ENCODE assay signal across 10 mouse cellular contexts in genomic region chr15:101066920-101067696, GRCm38 (mm10). TPM values are rescaled to one million over a fixed set of nuclear protein-coding genes. Genes with fewer than 3 reads are reported as not detected.
DNase-seq lines count a peak whose midpoint lies in the region; ATAC-seq and TF ChIP-seq lines count a peak whose summit lies in the region.
"Had no signal": no experiment of that assay in that cellular context is flagged by ENCODE, and none has a peak within 500 bp of the region (broad histone marks: within the 10 kb centered on the region; RNA-seq: fewer than 3 reads in every experiment).

No protein-coding gene starts in this region.

- H3K4me1 ChIP-seq in liver, embryonic 13.5 days (replicated peaks) = peaks cover 42% of the 10 kb centered on the region
- H3K4me1 ChIP-seq in forebrain, embryonic 12.5 days = peaks cover 82% of the 10 kb centered on the region
- H3K4me1 ChIP-seq in kidney, embryonic 14.5 days (ENCODE audit: control insufficient read depth, insufficient read depth, low read length) = peaks cover 69% of the 10 kb centered on the region
- H3K4me1 ChIP-seq in neural tube, embryonic 14.5 days (ENCODE audit: control insufficient read depth, insufficient read depth, low read length) = peaks cover 27% of the 10 kb centered on the region
- peaks cover 14% of the 10 kb centered on the region; the same call in 1 of the 2 replicates for H3K4me1 ChIP-seq in liver, postnatal 0 days (ENCODE audit: insufficient read depth)

- 0 out of 2 replicates have a peak, but pooled peaks cover 4% of the 10 kb centered on the region for H3K27me3 ChIP-seq in liver, embryonic 13.5 days
- peaks cover 7% of the 10 kb centered on the region; the same call in 1 of the 2 replicates for H3K27me3 ChIP-seq in forebrain, embryonic 12.5 days
- H3K27me3 ChIP-seq in kidney, embryonic 14.5 days (ENCODE audit: control insufficient read depth, insufficient read depth, low read length) = no peaks in the 10 kb centered on the region
- H3K27me3 ChIP-seq in neural tube, embryonic 14.5 days (ENCODE audit: control insufficient read depth, insufficient read depth, low read length) = no peaks in the 10 kb centered on the region
- H3K27me3 ChIP-seq in liver, postnatal 0 days (ENCODE audit: insufficient read depth, low read length) = no peaks in the 10 kb centered on the region

- no peak for TF ChIP-seq EP300 in liver, postnatal 0 days (IDR thresholded peaks at IDR 0.05; ENCODE audit: low read depth)

- DNase-seq in liver, embryonic 13.5 days = no peak
- DNase-seq in liver = no peak
- no peak for DNase-seq in right cerebral cortex, postnatal 36 days (ENCODE audit: low spot score in 2 of 2)
- no peak for DNase-seq in spleen, adult 18-20 months
- no peak for DNase-seq in liver, postnatal 0 days
- DNase-seq: adrenal gland, adult 2 months had no signal

- 64% methylated on average over 7 of the region's 9 CpGs for WGBS in liver, embryonic 13.5 days (ENCODE audit: insufficient replicate concordance)
- WGBS in forebrain, embryonic 12.5 days = 7% methylated on average over 7 of the region's 9 CpGs
- 35% methylated on average over 7 of the region's 9 CpGs for WGBS in kidney, embryonic 14.5 days
- WGBS in neural tube, embryonic 14.5 days = 14% methylated on average over 7 of the region's 9 CpGs
- WGBS in liver, postnatal 0 days (ENCODE audit: insufficient replicate concordance) = 65% methylated on average over 7 of the region's 9 CpGs

- no peak overlapping the region for H3K4me2 ChIP-seq in liver, embryonic 13.5 days
- H3K4me2 ChIP-seq in forebrain, embryonic 12.5 days = no peak overlapping the region; the same call in 1 of the 2 replicates
- H3K4me2 ChIP-seq in kidney, embryonic 14.5 days (replicated peaks; ENCODE audit: low read depth, low read length) = no peak overlapping the region
- no peak overlapping the region for H3K4me2 ChIP-seq in neural tube, embryonic 14.5 days (ENCODE audit: low read depth, low read length)
- no peak overlapping the region for H3K4me2 ChIP-seq in liver, postnatal 0 days (ENCODE audit: low read depth, low read length)

- H3K9ac ChIP-seq in liver, embryonic 13.5 days = no peak overlapping the region
- H3K9ac ChIP-seq in forebrain, embryonic 12.5 days = 0 out of 2 replicates have a peak overlapping the region, but pooled peaks have one; percentile 2
- H3K9ac ChIP-seq in kidney, embryonic 14.5 days (ENCODE audit: low read depth, low read length) = no peak overlapping the region
- H3K9ac ChIP-seq in neural tube, embryonic 14.5 days (replicated peaks; ENCODE audit: low read depth, low read length) = no peak overlapping the region
- H3K9ac ChIP-seq in liver, postnatal 0 days (replicated peaks) = no peak overlapping the region

- H3K36me3 ChIP-seq in liver, embryonic 13.5 days = no peaks in the 10 kb centered on the region
- no peaks in the 10 kb centered on the region for H3K36me3 ChIP-seq in forebrain, embryonic 12.5 days (replicated peaks)
- H3K36me3 ChIP-seq in kidney, embryonic 14.5 days (ENCODE audit: control insufficient read depth, insufficient read depth, low read length) = no peaks in the 10 kb centered on the region; the same call in 1 of the 2 replicates
- H3K36me3 ChIP-seq in neural tube, embryonic 14.5 days (ENCODE audit: control insufficient read depth, insufficient read depth, low read length) = no peaks in the 10 kb centered on the region
- H3K36me3 ChIP-seq in liver, postnatal 0 days (replicated peaks; ENCODE audit: insufficient read depth, low read length) = no peaks in the 10 kb centered on the region

- no peak overlapping the region for H3K4me3 ChIP-seq in liver, embryonic 13.5 days (replicated peaks)
- H3K4me3 ChIP-seq in forebrain, embryonic 12.5 days (replicated peaks) = no peak overlapping the region
- H3K4me3 ChIP-seq in kidney, embryonic 14.5 days (ENCODE audit: low read length) = no peak overlapping the region
- no peak overlapping the region for H3K4me3 ChIP-seq in neural tube, embryonic 14.5 days (ENCODE audit: low read depth, low read length)
- H3K4me3 ChIP-seq in liver, postnatal 0 days (ENCODE audit: low read depth, low read length) = no peak overlapping the region

- no peak for TF ChIP-seq CTCF in liver, postnatal 0 days (IDR thresholded peaks at IDR 0.05; ENCODE audit: low read depth)

- no peak overlapping the region for H3K27ac ChIP-seq in liver, embryonic 13.5 days
- peak overlapping the region; percentile 75 for H3K27ac ChIP-seq in forebrain, embryonic 12.5 days
- H3K27ac ChIP-seq in kidney, embryonic 14.5 days (ENCODE audit: low read depth, low read length) = peak overlapping the region; percentile 77
- no peak overlapping the region for H3K27ac ChIP-seq in neural tube, embryonic 14.5 days (ENCODE audit: low read depth, low read length)
- no peak overlapping the region for H3K27ac ChIP-seq in liver, postnatal 0 days (ENCODE audit: low read depth)

- ATAC-seq in liver, embryonic 13.5 days (ENCODE audit: low read depth) = 0 out of 2 replicates have a peak, but pooled peaks have one; percentile 17
- peak; percentile 78 for ATAC-seq in forebrain, embryonic 12.5 days (ENCODE audit: low FRiP score)
- ATAC-seq in kidney, embryonic 14.5 days (ENCODE audit: low FRiP score, low TSS enrichment) = no peak
- peak; percentile 49; the same call in 1 of the 2 replicates for ATAC-seq in neural tube, embryonic 14.5 days (ENCODE audit: low read depth)
- no peak for ATAC-seq in liver, postnatal 0 days

- H3K9me3 ChIP-seq in liver, embryonic 13.5 days (replicated peaks) = no peaks in the 10 kb centered on the region
- H3K9me3 ChIP-seq in forebrain, embryonic 12.5 days = no peaks in the 10 kb centered on the region
- H3K9me3 ChIP-seq in kidney, embryonic 14.5 days (ENCODE audit: control insufficient read depth, low read length) = no peaks in the 10 kb centered on the region
- no peaks in the 10 kb centered on the region for H3K9me3 ChIP-seq in neural tube, embryonic 14.5 days (ENCODE audit: control insufficient read depth, low read length)
- H3K9me3 ChIP-seq in liver, postnatal 0 days (ENCODE audit: low read length) = no peaks in the 10 kb centered on the region

RNA-seq across cellular contexts. Expression of gene Fignl2, which starts 11.3 kb away (rescaled TPM):
- 0.13 and 0.17 TPM in 2 replicates for polyA plus RNA-seq in liver, embryonic 13.5 days (2015; fragmentation: Nextera tagmentation; extraction: Ambion mirVana)
- polyA plus RNA-seq in forebrain, embryonic 12.5 days (2016; fragmentation: Nextera tagmentation; extraction: Ambion mirVana) = 0.21 and 0.22 TPM in 2 replicates
- 0.58 and 0.73 TPM in 2 replicates for polyA plus RNA-seq in kidney, embryonic 14.5 days (2014; fragmentation: Nextera tagmentation; extraction: Ambion mirVana)
- 0.12 and 0.33 TPM in 2 replicates for polyA plus RNA-seq in neural tube, embryonic 14.5 days (2014; fragmentation: Nextera tagmentation; extraction: Ambion mirVana)
- polyA plus RNA-seq in liver, postnatal 0 days (2015; fragmentation: Nextera tagmentation; extraction: Ambion mirVana) = 0.18 and 0.26 TPM in 2 replicates

RNA-seq across cellular contexts. Expression of gene Gm47841, which starts 19.9 kb away (rescaled TPM):
- not detected in 2 replicates for polyA plus RNA-seq in liver, embryonic 13.5 days (2015; fragmentation: Nextera tagmentation; extraction: Ambion mirVana)
- polyA plus RNA-seq in forebrain, embryonic 12.5 days (2016; fragmentation: Nextera tagmentation; extraction: Ambion mirVana) = not detected in 2 replicates
- not detected in 2 replicates for polyA plus RNA-seq in kidney, embryonic 14.5 days (2014; fragmentation: Nextera tagmentation; extraction: Ambion mirVana)
- not detected in 2 replicates for polyA plus RNA-seq in neural tube, embryonic 14.5 days (2014; fragmentation: Nextera tagmentation; extraction: Ambion mirVana)
- not detected in 2 replicates for polyA plus RNA-seq in liver, postnatal 0 days (2015; fragmentation: Nextera tagmentation; extraction: Ambion mirVana)
- polyA plus RNA-seq: adrenal gland, adult 2 months; gonadal fat pad, adult 2 months had no signal

RNA-seq across cellular contexts. Expression of gene Ankrd33, which starts 48.4 kb away (rescaled TPM):
- polyA plus RNA-seq in liver, embryonic 13.5 days (2015; fragmentation: Nextera tagmentation; extraction: Ambion mirVana) = not detected in 2 replicates
- not detected in 2 replicates for polyA plus RNA-seq in forebrain, embryonic 12.5 days (2016; fragmentation: Nextera tagmentation; extraction: Ambion mirVana)
- not detected in 2 replicates for polyA plus RNA-seq in kidney, embryonic 14.5 days (2014; fragmentation: Nextera tagmentation; extraction: Ambion mirVana)
- 0.18 TPM in 1 of 2 replicates, not detected in the other for polyA plus RNA-seq in neural tube, embryonic 14.5 days (2014; fragmentation: Nextera tagmentation; extraction: Ambion mirVana)
- not detected in 2 replicates for polyA plus RNA-seq in liver, postnatal 0 days (2015; fragmentation: Nextera tagmentation; extraction: Ambion mirVana)
- polyA plus RNA-seq: gonadal fat pad, adult 2 months had no signal

Comparison
In these comparisons a context has a peak if more than half of its experiments do, and no peak if none do; other contexts are left out.
1. ATAC-seq: peak in liver, embryonic 13.5 days (single experiment), forebrain, embryonic 12.5 days (single experiment) and neural tube, embryonic 14.5 days (single experiment); none in kidney, embryonic 14.5 days (single experiment) and liver, postnatal 0 days (single experiment).
2. H3K27ac ChIP-seq: peak in forebrain, embryonic 12.5 days (single experiment) and kidney, embryonic 14.5 days (single experiment); none in liver, embryonic 13.5 days (single experiment), neural tube, embryonic 14.5 days (single experiment) and liver, postnatal 0 days (single experiment).